Mouse (Mus musculus) hindbrain, postnatal 0 days (tissue): ENCODE data around the gene Plppr1. TPM values are rescaled to one million over a fixed set of nuclear protein-coding genes. Genes with fewer than 3 reads are reported as not detected.
"Not testable (repeated sequence)": the region's sequence is repeated elsewhere in the genome, so short reads cannot be mapped to it uniquely, and the experiment has no call there.

ENCODE experiments used
- ATAC-seq: fragments of 200-750 bp; cut with Nextera tagmentation; 2 replicates; pipeline ENCODE4 v1.8.0; 2017; ENCODE audit warnings: mild to moderate bottlenecking, moderate TSS enrichment, moderate library complexity
- DNase-seq: peaks from one replicate; pipeline ENCODE4 v3.0.0-alpha.2; 2015; ENCODE audit warnings: low spot score
- H3K27ac ChIP-seq: fragments of 300-500 bp; sonication (generic); 2 replicates; pipeline ENCODE4 v1.5.1; 2014; ENCODE audit warnings: mild to moderate bottlenecking
- H3K27me3 ChIP-seq: fragments of 300-500 bp; sonication (generic); 2 replicates; pipeline ENCODE4 v1.6.1; 2014; ENCODE audit warnings: low read length, mixed read lengths; ENCODE audit not compliant: insufficient read depth
- H3K36me3 ChIP-seq: fragments of 300-500 bp; sonication (generic); 2 replicates; pipeline ENCODE4 v1.6.1; 2014; ENCODE audit warnings: low read length, mixed read lengths; ENCODE audit not compliant: insufficient read depth
- H3K4me1 ChIP-seq: fragments of 300-500 bp; sonication (generic); 2 replicates; pipeline ENCODE4 v1.6.1; 2014; ENCODE audit warnings: antibody characterized with exemption, low read length, mixed read lengths; ENCODE audit not compliant: insufficient read depth
- H3K4me2 ChIP-seq: fragments of 300-500 bp; sonication (generic); 2 replicates; pipeline ENCODE4 v1.6.1; 2014; ENCODE audit warnings: low read depth, mild to moderate bottlenecking, low read length, moderate library complexity, mixed read lengths
- H3K4me3 ChIP-seq: fragments of 300-500 bp; sonication (generic); 2 replicates; pipeline ENCODE4 v1.5.1; 2014; ENCODE audit warnings: low read length
- H3K9ac ChIP-seq: fragments of 300-500 bp; sonication (generic); replicated peaks from 2 replicates; pipeline ENCODE4 v1.6.1; 2014; ENCODE audit warnings: mild to moderate bottlenecking, low read length, moderate library complexity, mixed read lengths
- H3K9me3 ChIP-seq: fragments of 300-500 bp; sonication (generic); 2 replicates; pipeline ENCODE4 v1.6.1; 2016; ENCODE audit warnings: low read length, mixed read lengths
- CTCF ChIP-seq: IDR thresholded peaks from 2 replicates; pipeline ENCODE4 v1.5.1; 2016; ENCODE audit warnings: antibody characterized with exemption, control low read depth, low read depth
- WGBS: fragments of 180-500 bp; shearing (Covaris S2); extraction: QIAGEN DNeasy Blood & Tissue Kit; methylation state at CpG from one replicate; pipeline ENCODE4 v1.1.7; 2014; 5-methylcytosine and 5-hydroxymethylcytosine counted together
- polyA plus RNA-seq: library from polyadenylated mRNA; unstranded; fragments of >200 nt; fragmentation: Nextera tagmentation; extraction: Ambion mirVana; gene quantifications from 2 replicates; pipeline ENCODE4 v1.2.1, GENCODE M21; 2015
- total RNA-seq: library from RNA; depleted of rRNA; stranded (reverse); fragments of >200 nt; gene quantifications from 2 replicates; pipeline ENCODE4 v1.2.3, GENCODE M21; 2014

The Plppr1 gene
- total and polyA plus RNA-seq, 2 experiments from 2014 or later, result 38.7 to 53.1 TPM

DNA sequence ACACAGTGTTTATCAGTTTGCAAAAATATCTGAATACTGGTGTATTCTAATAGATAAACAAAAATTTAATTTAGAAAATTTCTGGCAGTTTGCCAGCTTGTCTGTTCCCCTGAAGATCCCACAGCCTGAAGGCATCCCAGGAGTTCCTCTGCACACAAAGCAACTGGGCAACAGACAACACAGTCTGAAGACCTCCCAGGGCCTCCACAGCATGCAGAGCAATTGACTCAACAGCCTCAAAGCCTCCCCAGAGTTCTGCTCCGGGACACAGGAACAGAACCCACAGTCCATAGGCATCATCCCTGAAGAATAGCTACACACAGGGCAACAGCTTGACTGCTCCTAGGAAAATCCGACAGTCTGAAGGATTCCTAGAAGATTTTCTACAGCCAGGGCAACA, 289.6 kb downstream of the Plppr1 start:
- DNase-seq (peak; percentile 13), ATAC-seq (peak; percentile 45; the same call in 1 of the 2 replicates)
- TF ChIP-seq CTCF, result no peak
- WGBS, result 24% methylated on average over 2 of the region's 2 CpGs
- H3K27me3 ChIP-seq, result no peaks in the 10 kb centered on the region
- H3K9ac ChIP-seq, result no peak overlapping the region
- no peaks in the 10 kb centered on the region for H3K36me3 ChIP-seq
- no peak overlapping the region for H3K4me3 ChIP-seq
- H3K27ac ChIP-seq, result no peak overlapping the region
- no peaks in the 10 kb centered on the region for H3K4me1 ChIP-seq
- H3K4me2 ChIP-seq, result no peak overlapping the region
- H3K9me3 ChIP-seq, result no peaks in the 10 kb centered on the region

DNA sequence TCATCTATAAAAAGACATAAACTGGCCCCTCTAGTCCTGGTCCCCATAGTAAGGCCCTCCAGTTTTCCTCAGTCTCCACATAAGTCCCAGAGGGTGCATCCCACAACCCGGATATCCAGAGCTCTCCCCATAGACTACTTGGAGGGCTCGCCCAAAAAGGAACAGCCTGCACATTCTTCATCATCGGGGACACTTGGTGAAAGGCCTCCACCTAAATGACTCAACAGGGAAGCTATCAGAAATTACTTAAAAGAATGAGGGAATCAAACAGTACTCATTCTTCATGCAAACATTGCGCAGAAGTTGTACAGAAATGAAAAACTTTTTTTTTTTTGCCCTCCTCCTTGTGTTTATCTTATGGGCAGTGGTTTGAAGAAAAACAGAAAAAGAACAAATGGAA, 291.4 kb downstream of the Plppr1 start:
- H3K27me3 ChIP-seq, result no peaks in the 10 kb centered on the region
- no peak for DNase-seq
- no peaks in the 10 kb centered on the region for H3K4me1 ChIP-seq
- TF ChIP-seq CTCF, result no peak
- H3K9ac ChIP-seq, result no peak overlapping the region
- 91% methylated on average over 4 of the region's 4 CpGs for WGBS
- H3K36me3 ChIP-seq, result no peaks in the 10 kb centered on the region
- no peak for ATAC-seq
- H3K27ac ChIP-seq, result no peak overlapping the region
- no peak overlapping the region for H3K4me3 ChIP-seq
- no peak overlapping the region for H3K4me2 ChIP-seq
- no peaks in the 10 kb centered on the region for H3K9me3 ChIP-seq

GRCm38 (mm10) chr4:49357097-49357496, 298.0 kb downstream of the Plppr1 start:
- DNase-seq (no peak), ATAC-seq (no peak)
- no peak overlapping the region for H3K27ac ChIP-seq
- H3K36me3 ChIP-seq, result no peaks in the 10 kb centered on the region
- no peaks in the 10 kb centered on the region for H3K4me1 ChIP-seq
- H3K4me3 ChIP-seq, result no peak overlapping the region
- H3K4me2 ChIP-seq, result no peak overlapping the region
- 79% methylated on average over 2 of the region's 2 CpGs for WGBS
- H3K27me3 ChIP-seq, result no peaks in the 10 kb centered on the region
- no peak overlapping the region for H3K9ac ChIP-seq
- H3K9me3 ChIP-seq, result no peaks in the 10 kb centered on the region
- no peak for TF ChIP-seq CTCF

GRCm38 (mm10) chr4:49368046-49368445, 309.0 kb downstream of the Plppr1 start:
- H3K36me3 ChIP-seq, H3K4me1 ChIP-seq, H3K4me2 ChIP-seq, H3K4me3 ChIP-seq, H3K9ac ChIP-seq, H3K27ac ChIP-seq, ATAC-seq, H3K9me3 ChIP-seq, DNase-seq, H3K27me3 ChIP-seq: not testable (repeated sequence)
- 84% methylated on average over 3 of the region's 3 CpGs for WGBS

GRCm38 (mm10) chr4:49383576-49384318, 324.7 kb downstream of the Plppr1 start:
- H3K9ac ChIP-seq, DNase-seq, H3K4me2 ChIP-seq, H3K27me3 ChIP-seq, H3K36me3 ChIP-seq, ATAC-seq, H3K27ac ChIP-seq, H3K4me3 ChIP-seq, H3K4me1 ChIP-seq, H3K9me3 ChIP-seq: not testable (repeated sequence)
- 81% methylated on average over 2 of the region's 2 CpGs for WGBS

- H3K9me3 ChIP-seq, result no peaks in the 10 kb centered on the region
- no peak overlapping the region for H3K9ac ChIP-seq
- 54% methylated on average over 2 of the region's 2 CpGs for WGBS
- no peaks in the 10 kb centered on the region for H3K36me3 ChIP-seq
- no peaks in the 10 kb centered on the region for H3K4me1 ChIP-seq
- ATAC-seq (no peak), DNase-seq (no peak)
- no peak overlapping the region for H3K4me2 ChIP-seq
- no peak for TF ChIP-seq CTCF
- no peaks in the 10 kb centered on the region for H3K27me3 ChIP-seq
- H3K4me3 ChIP-seq, result no peak overlapping the region
- H3K27ac ChIP-seq, result no peak overlapping the region
Observed at GRCm38 (mm10) chr4:49386873-49387272, 327.8 kb downstream of the Plppr1 start.
